Mouse (Mus musculus) adrenal gland, adult 8-10 months (tissue): Measurements from ENCODE around the gene Pax3. TPM values are rescaled to one million over a fixed set of nuclear protein-coding genes. Genes with fewer than 3 reads are reported as not detected.

Experiments used
- DNase-seq: peaks from one replicate; pipeline ENCODE4 v3.0.0; 2022
- total RNA-seq, 4 experiments: library from RNA; stranded (reverse); gene quantifications; 2 replicates each; pipeline ENCODE4 v1.2.4; 2022

The Pax3 gene
- total RNA-seq, 4 experiments from 2014 or later = not detected

DNA sequence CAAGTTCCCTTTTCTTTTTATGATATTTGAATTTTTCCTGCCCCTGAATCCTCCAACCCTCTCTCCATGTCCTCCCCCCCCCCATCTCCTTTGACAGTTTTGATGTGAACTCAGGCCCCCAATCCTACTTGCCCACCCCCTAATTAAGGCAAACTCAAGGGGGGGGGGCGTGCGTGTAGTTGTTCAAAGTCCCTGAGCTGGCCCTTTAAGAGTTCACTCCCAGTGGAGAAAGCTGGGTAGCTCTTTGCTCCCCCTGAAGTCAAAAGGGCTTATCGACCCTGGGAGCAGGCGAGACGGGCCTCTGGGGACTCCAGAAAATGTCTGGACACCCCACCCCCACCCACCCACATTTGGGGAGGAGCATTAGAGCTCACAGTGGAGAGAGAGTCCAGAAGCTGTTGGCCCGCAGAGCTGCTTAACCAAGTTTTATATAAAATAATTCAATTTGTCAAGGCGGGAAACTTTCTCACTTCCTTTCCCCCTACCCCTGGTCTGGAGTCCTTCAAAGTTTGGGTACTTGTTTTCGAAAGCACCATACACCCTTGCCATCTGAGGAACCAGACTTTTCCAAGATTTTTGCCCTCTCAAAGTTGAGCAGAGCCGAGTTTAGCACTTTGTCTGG lies 1.5 kb upstream of the Pax3 start:
- no peak for DNase-seq

DNA sequence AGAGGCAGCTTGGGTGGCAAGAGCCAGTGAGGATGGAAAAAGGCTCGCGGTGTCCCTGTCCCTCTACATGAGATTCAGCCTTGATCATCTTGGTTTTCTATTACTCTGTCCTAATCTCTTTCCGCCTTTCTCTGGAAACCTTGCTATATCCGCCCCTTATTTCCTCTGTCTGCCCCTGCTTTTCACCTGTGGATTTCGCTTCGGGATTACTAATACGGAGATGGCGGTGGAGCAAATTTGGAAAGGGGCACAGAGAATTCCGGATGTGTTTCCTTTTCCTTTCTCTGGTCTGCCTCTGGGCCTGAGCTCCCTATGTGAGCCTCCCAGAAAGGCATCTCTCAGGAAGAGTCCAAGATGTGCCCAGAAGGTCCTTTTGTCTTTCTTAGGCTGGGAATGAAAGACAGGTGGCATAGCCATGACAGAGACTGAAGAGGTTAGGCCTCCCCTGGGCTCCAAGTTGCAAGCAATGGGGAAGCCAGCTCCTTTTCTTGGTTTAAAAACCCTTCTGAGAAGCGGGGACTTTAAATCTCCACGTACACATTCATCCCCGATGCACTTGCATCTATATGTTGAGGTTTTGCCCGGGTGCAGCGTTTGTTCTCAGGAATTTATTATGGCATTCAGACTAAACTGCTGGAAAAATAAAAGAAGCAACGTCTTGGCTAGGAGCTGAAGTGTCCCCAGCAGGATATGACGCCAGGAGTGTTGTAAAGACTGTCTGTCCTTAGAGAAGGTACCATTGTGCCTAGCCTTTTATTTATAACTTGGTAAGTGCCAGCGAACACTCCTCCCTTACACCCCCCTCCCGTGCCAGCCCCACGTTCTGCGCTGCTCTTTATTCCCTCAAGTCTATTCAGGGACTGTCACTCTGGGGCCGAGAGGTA lies 659 bp upstream of the Pax3 start:
- no peak for DNase-seq

DNA sequence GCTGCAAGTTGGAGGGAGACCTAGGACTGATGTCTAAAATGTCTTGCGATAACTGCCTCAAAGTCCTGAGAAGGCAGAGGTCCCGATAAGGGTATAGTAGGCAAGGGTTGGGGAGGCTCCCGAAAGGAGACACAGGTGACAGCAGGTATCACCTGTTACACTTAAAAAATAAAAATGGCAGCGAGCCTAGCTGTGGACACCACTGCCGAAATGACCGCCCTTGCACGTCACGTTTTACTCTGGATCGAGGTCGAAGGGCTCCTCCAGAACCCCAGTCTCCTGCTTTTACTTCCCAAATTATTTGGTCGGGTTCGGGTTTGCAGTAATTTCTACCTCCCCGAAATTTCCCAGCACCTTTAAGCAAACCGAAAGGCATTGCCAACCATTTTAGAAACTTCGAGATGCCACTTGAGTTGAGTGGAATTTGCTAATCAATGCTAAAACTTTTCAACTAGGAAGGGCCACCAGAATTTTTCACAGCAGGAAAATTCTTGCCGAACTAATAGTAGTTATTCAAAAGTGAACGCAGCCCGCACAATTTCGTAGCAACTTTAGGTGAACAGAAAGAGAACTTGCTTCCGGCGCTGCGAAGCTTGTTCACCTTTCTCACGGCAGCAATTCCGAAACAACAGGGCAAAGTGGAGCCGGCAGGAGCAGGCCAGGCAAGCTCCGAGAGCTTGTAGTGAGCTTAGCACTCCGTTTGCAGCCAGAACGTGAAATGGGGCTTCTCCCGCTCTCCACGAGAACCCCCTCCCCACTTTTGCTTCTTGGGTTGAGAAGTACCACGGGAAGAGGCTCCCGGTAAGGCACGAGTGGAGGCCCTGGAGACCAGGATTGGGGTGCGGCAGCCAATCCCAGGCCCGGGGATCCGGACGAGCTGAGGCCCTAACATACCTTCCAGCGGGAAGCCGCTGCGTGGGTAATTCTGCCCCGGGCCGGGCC lies 892 bp downstream of the Pax3 start:
- no peak for DNase-seq

GRCm38 (mm10) chr1:78195145-78195544 lies 1.8 kb downstream of the Pax3 start:
- DNase-seq = no peak

DNA sequence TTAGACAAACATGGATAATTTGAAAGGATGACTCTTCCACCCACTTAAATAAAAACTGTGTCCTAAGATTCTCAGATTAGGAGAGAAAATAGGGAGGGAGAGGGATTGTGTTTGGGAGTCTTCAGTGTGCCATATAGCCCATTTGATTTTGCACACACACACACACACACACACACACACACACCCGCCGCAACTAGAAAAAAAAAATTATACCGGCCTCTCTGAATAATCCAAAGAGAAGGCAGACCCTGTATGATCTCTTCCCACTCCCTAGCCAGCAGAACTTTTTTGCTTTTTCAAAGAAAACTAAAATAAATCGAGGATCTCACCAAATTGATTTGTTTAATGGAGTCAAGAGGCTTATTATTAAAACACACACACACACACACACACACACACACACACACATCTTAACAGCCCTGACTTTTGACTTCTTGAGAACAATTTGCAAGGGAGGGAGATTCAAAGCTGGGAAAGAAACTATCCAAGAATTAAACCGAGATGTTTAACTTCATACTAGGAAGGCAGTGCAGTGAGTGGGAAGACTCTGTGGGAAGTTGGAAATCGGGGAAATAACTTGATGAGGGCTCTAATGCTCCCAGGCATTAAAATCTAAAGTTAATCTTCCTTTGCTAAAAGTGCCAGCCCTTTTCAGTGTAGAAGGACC lies 2.4 kb downstream of the Pax3 start:
- no peak for DNase-seq

DNA sequence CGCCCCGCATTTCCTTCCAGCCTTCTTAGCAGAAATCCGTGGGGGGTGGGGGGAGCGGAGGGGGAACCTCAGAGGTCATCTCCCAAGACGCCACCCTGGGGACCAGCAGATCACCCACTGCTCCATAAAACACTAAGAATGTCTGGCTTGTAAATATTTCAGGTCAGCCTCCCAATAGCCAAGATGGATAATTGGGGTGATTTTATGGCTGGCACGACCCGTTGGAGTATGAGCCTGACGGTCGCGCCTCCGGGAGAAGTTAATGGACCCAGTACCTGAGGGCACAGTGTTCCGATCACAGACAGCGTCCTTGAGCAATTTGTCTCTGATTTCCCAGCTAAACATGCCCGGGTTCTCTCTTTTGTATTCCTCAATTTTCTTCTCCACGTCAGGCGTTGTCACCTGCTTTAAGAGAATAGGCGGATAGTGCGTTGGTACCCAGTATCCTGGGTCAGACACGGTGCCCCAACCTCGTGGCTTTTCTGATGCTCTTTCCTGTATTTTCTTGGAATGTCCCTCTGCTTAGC lies 3.4 kb downstream of the Pax3 start:
- DNase-seq = no peak

DNA sequence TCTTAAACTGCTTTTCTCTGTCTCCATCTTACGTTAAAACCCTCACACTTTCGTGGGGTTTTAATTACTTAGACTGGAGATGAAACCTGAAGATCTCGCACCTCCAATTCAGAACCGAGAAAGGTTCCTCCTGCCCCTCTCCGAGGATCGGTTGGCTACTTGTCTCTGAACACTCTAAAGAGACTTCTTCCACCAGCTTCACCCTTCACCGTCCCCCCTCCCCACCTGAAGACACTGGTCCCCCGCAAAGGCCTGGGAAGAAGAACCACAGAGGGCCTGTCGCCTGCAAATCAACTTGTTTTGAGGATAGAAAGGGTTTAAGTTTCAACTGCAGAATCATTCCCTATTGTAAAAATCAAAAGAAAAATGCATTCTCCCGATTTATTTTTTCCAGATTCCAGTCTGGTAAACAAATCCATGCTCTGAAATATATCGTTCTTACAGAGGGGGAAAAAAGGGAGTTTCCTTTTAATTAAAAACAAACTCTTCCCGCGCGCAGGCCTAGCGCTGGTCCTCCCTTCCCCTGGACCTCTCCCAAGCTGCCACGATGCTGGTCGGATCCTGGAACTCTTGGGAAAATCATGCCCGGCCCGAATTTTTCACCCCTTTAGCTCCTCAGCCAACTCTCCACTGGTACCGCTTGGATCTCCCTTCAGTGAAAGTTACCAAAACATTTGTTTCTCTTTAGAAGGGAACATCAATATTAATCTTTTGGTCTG lies 4.0 kb downstream of the Pax3 start:
- no peak for DNase-seq

- no peak for DNase-seq
Measured at GRCm38 (mm10) chr1:78192217-78192735, 4.7 kb downstream of the Pax3 start.

DNA sequence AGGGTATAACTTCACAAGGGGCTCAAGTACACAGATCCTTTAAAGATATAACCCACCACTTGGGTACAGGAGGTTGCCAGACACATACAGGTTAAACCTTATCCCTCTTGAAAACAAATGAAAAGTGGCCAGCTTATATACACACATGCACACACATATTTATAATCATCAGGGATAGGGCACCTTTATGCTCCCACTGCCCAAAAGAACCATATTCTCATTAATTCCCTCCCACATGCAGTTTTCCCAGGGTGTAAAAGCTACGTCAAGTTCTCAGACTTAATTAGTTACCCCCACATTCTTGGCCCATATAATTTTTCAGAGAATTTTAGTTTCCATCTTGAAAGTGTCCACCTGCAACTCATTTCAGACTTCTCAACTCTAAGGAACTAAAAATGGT lies 5.2 kb downstream of the Pax3 start:
- DNase-seq = no peak

GRCm38 (mm10) chr1:78191331-78191730 lies 5.6 kb downstream of the Pax3 start:
- DNase-seq = no peak

- DNase-seq = no peak
Measured at GRCm38 (mm10) chr1:78190386-78191111, 6.4 kb downstream of the Pax3 start.

- DNase-seq = no peak
Measured at GRCm38 (mm10) chr1:78189501-78190345, 7.2 kb downstream of the Pax3 start.

DNA sequence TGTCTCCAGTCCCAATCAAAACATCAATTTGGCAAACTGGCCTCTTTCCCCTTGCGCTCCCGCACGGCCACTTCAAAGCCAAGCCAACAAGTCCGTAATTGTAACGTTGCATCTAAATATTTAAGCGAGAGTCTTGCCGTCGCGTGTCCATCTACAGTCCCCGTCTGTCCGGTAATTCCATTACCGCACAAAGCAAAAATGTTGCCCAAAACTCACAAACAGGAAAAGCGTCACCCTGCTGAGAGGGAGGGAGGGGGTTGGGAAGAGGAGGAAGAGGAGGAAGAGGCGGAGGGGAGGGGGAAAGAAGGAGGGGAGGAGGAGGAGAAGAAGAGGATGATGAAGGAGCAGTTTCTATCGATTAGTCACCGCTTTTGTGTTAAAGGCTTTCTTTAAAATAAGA lies 7.9 kb downstream of the Pax3 start:
- no peak for DNase-seq

GRCm38 (mm10) chr1:78188299-78188698 lies 8.6 kb downstream of the Pax3 start:
- DNase-seq = no peak

DNA sequence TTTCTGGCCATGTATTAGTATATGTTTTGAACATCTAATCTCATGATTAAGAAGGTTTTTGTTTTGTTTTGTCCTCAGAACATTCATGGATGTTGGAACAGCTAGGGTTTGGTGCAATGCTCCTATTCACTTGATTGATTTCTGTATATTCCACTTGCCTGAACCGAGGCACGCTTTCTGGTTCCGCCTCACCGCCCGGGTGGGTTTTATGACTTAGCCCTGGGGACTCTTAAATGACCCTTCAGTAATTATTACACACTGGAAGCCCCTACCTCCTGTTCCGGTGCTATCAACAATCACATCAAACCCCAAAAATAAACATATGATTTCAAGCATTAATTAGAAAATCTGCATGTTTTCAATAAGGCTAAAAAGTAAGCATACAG lies 9.2 kb downstream of the Pax3 start:
- no peak for DNase-seq

GRCm38 (mm10) chr1:78187122-78187787 lies 9.7 kb downstream of the Pax3 start:
- DNase-seq = no peak

GRCm38 (mm10) chr1:78182954-78183353 lies 14.0 kb downstream of the Pax3 start:
- DNase-seq = no peak

DNA sequence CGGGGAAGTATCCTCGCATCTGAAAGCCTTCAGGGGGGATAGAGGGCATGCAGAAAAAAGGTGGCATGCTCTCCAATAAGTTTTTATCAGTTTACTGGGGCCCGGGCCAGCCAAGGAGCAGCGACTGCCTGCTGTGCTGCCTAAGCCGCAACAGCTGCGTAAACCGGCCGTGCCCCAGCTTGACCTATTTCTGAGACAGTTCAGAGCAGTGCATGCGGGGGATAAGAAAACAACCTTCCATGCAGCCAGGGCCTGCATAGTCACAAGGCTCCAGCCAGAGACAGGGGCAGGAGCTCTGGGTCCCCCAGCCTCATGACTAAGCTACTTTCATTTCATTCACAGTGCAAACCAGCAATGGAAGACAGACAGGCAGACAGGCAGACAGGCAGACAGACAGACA lies 15.1 kb downstream of the Pax3 start:
- no peak for DNase-seq

GRCm38 (mm10) chr1:78172334-78172733 lies 24.6 kb downstream of the Pax3 start:
- no peak for DNase-seq
